In the genomic region with DNA sequence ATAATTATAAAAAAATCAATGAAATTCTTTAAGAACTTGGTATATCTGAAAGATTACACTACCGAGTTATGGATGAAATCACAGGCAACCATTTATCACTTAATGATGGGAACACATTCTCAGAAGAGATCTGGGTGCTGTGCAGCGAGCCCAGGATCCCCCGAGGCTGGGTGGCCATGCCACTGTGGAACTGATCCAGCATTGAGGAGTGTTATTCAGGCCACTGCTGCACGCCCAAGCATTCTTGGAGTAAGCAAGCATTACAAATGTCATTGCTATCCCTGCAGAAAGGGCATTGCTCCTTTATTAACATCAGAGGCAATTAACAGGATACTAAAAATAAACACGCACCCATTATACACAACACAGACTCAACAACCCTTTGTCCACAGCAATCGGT, we compare ENCODE assay signal across 15 mouse cellular contexts.
"Had no signal": no experiment of that assay in that cellular context is flagged by ENCODE, and none has a peak within 500 bp of the region (broad histone marks: within the 10 kb centered on the region; RNA-seq: fewer than 3 reads in every experiment).

No protein-coding gene starts in this region.

- H3K9ac ChIP-seq: kidney, embryonic 15.5 days; liver, embryonic 13.5 days; stomach, embryonic 15.5 days had no signal

- H3K27ac ChIP-seq: kidney, embryonic 15.5 days; layer of hippocampus, adult 2 months; liver, embryonic 13.5 days; stomach, embryonic 15.5 days had no signal

- H3K9me3 ChIP-seq: kidney, embryonic 15.5 days; liver, embryonic 13.5 days; stomach, embryonic 15.5 days had no signal

- H3K4me3 ChIP-seq: kidney, embryonic 15.5 days; layer of hippocampus, adult 2 months; liver, embryonic 13.5 days; stomach, embryonic 15.5 days had no signal

- H3K4me2 ChIP-seq: kidney, embryonic 15.5 days; liver, embryonic 13.5 days; midbrain, embryonic 11.5 days; stomach, embryonic 15.5 days had no signal

- ATAC-seq: intestine, embryonic 16.5 days had no signal

- H3K36me3 ChIP-seq: liver, embryonic 13.5 days; stomach, embryonic 15.5 days had no signal

- DNase-seq: kidney, postnatal 10 days; layer of hippocampus, adult 9-11 months; liver, embryonic 13.5 days; lung, adult 2 months; lung, postnatal 14 days; lung, postnatal 4 days; midbrain, embryonic 14.5 days; right cerebral cortex, postnatal 25 days; spleen, adult 18-20 months; thymus, postnatal 25 days had no signal

- H3K4me1 ChIP-seq: kidney, embryonic 15.5 days; liver, embryonic 13.5 days; stomach, embryonic 15.5 days had no signal

- H3K27me3 ChIP-seq: kidney, embryonic 15.5 days; liver, embryonic 13.5 days; stomach, embryonic 15.5 days had no signal
